Mouse (Mus musculus) left cerebral cortex, adult 18-20 months (tissue): ENCODE results near the gene Ccdc36. TPM values are rescaled to one million over a fixed set of nuclear protein-coding genes. Genes with fewer than 3 reads are reported as not detected.
A peak's percentile ranks its signal among the peaks of the same experiment; 100 is the strongest.

ENCODE experiments used
- DNase-seq, 2 experiments: peaks; one replicate each; pipeline ENCODE4 v3.0.0; 2021 to 2022; ENCODE audit warnings: low spot score in 2 of 2, mixed read lengths in 1 of 2
- total RNA-seq, 2 experiments: library from RNA; stranded (reverse); gene quantifications; 2 replicates each; pipeline ENCODE4 v1.2.3; 2021

Gene Ccdc36
- total RNA-seq, 2 experiments from 2014 or later: 0.23 TPM

- peak; percentile 58 to 63 for DNase-seq
Measured at GRCm38 (mm10) chr9:108449860-108450259, 21.6 kb upstream of the Ccdc36 start.

- DNase-seq: no peak
Measured at GRCm38 (mm10) chr9:108445125-108445524, 16.8 kb upstream of the Ccdc36 start.

- DNase-seq: peak; percentile 36 to 49
Measured at GRCm38 (mm10) chr9:108441236-108441919, 13.1 kb upstream of the Ccdc36 start.

- peak; percentile 29 to 53 for DNase-seq
Measured at GRCm38 (mm10) chr9:108440485-108440884, 12.2 kb upstream of the Ccdc36 start.

GRCm38 (mm10) chr9:108439176-108439575 lies 10.9 kb upstream of the Ccdc36 start:
- DNase-seq: no peak

- no peak for DNase-seq
Measured at GRCm38 (mm10) chr9:108436182-108436581, 7.9 kb upstream of the Ccdc36 start, which contains the start of gene BC048562. TSS of gene BC048562 (plus strand) at chr9:108436482.

- DNase-seq: no peak
Measured at GRCm38 (mm10) chr9:108431431-108432067, 3.3 kb upstream of the Ccdc36 start.

GRCm38 (mm10) chr9:108412221-108412620 lies 16.1 kb downstream of the Ccdc36 start:
- DNase-seq: peak in 1 of 2 experiments; percentile 36

- peak; percentile 67 to 75 for DNase-seq
Measured at GRCm38 (mm10) chr9:108411381-108411942, 16.8 kb downstream of the Ccdc36 start.

- DNase-seq: no peak
Measured at GRCm38 (mm10) chr9:108409535-108409934, 18.7 kb downstream of the Ccdc36 start.

- DNase-seq: no peak
Measured at GRCm38 (mm10) chr9:108404451-108404850, 23.8 kb downstream of the Ccdc36 start.

- peak; percentile 50 to 74 for DNase-seq
Measured at GRCm38 (mm10) chr9:108403081-108403480, 25.2 kb downstream of the Ccdc36 start.

- DNase-seq: peak; percentile 42 to 57
Measured at GRCm38 (mm10) chr9:108401186-108401960, 26.9 kb downstream of the Ccdc36 start.

- no peak for DNase-seq
Measured at GRCm38 (mm10) chr9:108398324-108398723, 30.0 kb downstream of the Ccdc36 start.

- no peak for DNase-seq
Measured at GRCm38 (mm10) chr9:108395427-108395826, 32.9 kb downstream of the Ccdc36 start.

GRCm38 (mm10) chr9:108394191-108394590 lies 34.1 kb downstream of the Ccdc36 start:
- no peak for DNase-seq

- no peak for DNase-seq
Measured at GRCm38 (mm10) chr9:108392676-108393075, 35.6 kb downstream of the Ccdc36 start, which contains the start of gene 1700102P08Rik. TSS of gene 1700102P08Rik (plus strand) at chr9:108392805.

- peak in 1 of 2 experiments; percentile 13 for DNase-seq
Measured at GRCm38 (mm10) chr9:108389220-108389619, 39.1 kb downstream of the Ccdc36 start.

GRCm38 (mm10) chr9:108388601-108389000 lies 39.7 kb downstream of the Ccdc36 start:
- DNase-seq: no peak

- no peak for DNase-seq
Measured at GRCm38 (mm10) chr9:108386816-108387215, 41.5 kb downstream of the Ccdc36 start.

- no peak for DNase-seq
Measured at GRCm38 (mm10) chr9:108385006-108385405, 43.3 kb downstream of the Ccdc36 start.
